Mouse (Mus musculus) layer of hippocampus, adult 9-10 months (tissue): Measurements from ENCODE around the gene Olfr944.

Experiments
- DNase-seq: peaks from one replicate; pipeline ENCODE4 v3.0.0; 2022; ENCODE audit warnings: low spot score

Gene Olfr944

GRCm38 (mm10) chr9:39201620-39202019, at the start of gene Olfr944:
Gene Olfr944, plus strand, starts transcription at chr9:39201920.
- no peak for DNase-seq

DNA sequence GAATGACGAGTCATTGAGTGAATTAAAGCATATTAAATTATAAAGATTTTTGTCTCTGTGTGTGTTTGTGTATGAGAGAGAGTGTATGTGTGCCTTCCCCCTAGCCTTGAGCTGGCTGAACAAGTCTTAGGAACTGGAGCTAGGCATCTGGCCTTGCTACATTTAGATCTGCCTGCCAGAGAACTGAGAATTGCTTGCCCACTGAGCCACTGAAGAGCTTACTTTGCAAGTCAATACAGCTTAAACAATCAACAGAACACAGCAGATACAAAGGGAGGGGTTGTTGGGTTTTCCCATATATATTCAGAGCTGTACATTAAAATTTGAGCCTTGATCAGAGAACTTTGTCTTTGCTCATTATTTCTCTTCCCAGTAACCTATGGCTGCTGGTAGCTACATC, 49.3 kb upstream of the Olfr944 start:
- no peak for DNase-seq

- DNase-seq = no peak
Measured at GRCm38 (mm10) chr9:39166004-39166403, 35.7 kb upstream of the Olfr944 start, which contains the start of gene Olfr943. Gene Olfr943, plus strand, starts transcription at chr9:39166304.

DNA sequence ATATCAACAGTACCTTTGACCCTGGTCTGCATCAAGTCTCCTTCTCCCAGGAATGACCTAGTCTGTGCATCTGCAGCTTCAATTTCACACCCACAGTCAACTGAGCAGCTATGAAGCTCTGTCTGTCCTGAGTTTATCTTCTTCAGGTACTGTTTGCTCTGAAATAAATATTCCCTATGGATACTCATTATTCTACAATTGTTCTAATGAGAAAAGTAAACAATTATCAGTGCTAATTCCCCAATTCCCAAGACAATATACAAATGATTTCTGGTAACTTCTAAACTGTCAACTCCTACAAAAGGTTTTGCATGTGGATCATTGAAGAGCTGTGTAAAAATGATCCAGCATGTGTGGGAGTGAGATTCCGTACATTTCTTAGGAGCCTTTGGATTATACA, 48.2 kb downstream of the Olfr944 start, which contains the start of gene Olfr1537:
Olfr1537 (minus strand) TSS at position 101 of the 400 bp plus-strand sequence.
- DNase-seq = no peak
